Mouse (Mus musculus): Measurements from ENCODE around the gene Irf8. TPM values are rescaled to one million over a fixed set of nuclear protein-coding genes. Genes with fewer than 3 reads are reported as not detected.
"Not testable (repeated sequence)": the region's sequence is repeated elsewhere in the genome, so short reads cannot be mapped to it uniquely, and the experiment has no call there.

The Irf8 gene
- polyA plus RNA-seq, 1 experiment, result 0.12 TPM

DNA sequence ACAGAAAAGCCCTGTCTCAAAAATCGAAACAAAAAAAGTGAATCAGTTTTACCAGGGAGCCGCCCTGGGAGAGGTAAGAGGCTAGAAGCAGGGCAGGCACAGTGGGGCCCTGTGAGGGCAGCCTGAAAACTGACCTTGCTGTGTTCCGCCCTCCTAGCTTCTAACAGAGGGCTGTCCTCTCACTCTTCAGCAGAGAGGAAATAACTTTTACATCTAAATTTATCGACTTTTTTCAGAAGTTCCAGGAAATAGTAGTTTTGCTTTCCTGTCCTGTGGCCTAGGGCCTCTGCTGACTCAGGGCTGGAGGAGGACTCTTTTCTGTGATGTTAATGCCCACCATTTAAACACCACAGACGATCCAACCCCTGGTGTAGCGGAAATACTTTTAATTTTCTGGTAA, 21.0 kb upstream of the Irf8 start:
- no peak overlapping the region for H3K4me3 ChIP-seq (replicated peaks)
- no peaks in the 10 kb centered on the region for H3K36me3 ChIP-seq (ENCODE audit: control insufficient read depth)
- H3K27me3 ChIP-seq (ENCODE audit: control insufficient read depth), result no peaks in the 10 kb centered on the region
- TF ChIP-seq TAL1 (IDR thresholded peaks at IDR 0.05; ENCODE audit: low read length) (no peak), GATA1 (IDR thresholded peaks at IDR 0.05; ENCODE audit: low read length) (no peak)
- no peaks in the 10 kb centered on the region for H3K9me3 ChIP-seq (ENCODE audit: control insufficient read depth, low read length)
- no peaks in the 10 kb centered on the region for H3K4me1 ChIP-seq (ENCODE audit: control insufficient read depth)

DNA sequence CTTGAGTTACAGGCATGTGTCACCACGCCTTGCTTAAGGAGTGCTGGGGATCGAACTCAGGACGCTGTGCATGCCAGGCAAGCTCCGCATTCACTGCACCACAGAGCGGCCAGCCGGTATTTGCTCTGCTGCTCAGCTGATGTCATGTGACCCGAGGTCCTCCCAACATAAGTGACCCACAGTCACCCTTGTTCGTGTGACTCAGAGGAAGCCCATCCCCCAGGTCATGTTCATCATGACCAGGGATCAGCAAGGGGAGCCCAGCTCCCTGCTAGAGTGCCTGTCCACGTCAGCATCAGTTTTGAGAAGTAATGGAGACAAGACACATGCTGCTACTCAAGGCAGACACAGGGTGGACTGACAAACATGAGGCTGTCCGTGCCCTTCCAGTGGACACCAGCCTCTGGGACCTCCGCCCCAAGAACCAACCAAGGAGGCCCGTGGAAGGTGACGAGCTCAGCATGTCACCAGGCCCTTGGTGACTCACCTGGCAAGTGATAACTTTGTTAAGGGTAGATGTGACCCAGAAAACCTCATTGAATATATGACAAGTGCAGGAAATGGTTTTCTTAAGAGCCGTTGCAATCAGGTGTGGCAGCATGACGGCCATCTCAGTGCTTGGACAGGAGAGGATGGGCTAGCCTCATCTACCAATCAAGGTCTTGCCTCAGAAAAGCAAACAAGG, 20.0 kb upstream of the Irf8 start:
- Histone ChIP-seq H3K4me3 (replicated peaks) (no peak overlapping the region), H3K36me3 (ENCODE audit: control insufficient read depth) (no peaks in the 10 kb centered on the region), H3K4me1 (ENCODE audit: control insufficient read depth) (no peaks in the 10 kb centered on the region), H3K27me3 (ENCODE audit: control insufficient read depth) (no peaks in the 10 kb centered on the region), H3K9me3 (ENCODE audit: control insufficient read depth, low read length) (no peaks in the 10 kb centered on the region)
- TF ChIP-seq TAL1 (IDR thresholded peaks at IDR 0.05; ENCODE audit: low read length), result no peak
- TF ChIP-seq GATA1 (IDR thresholded peaks at IDR 0.05; ENCODE audit: low read length), result no peak

DNA sequence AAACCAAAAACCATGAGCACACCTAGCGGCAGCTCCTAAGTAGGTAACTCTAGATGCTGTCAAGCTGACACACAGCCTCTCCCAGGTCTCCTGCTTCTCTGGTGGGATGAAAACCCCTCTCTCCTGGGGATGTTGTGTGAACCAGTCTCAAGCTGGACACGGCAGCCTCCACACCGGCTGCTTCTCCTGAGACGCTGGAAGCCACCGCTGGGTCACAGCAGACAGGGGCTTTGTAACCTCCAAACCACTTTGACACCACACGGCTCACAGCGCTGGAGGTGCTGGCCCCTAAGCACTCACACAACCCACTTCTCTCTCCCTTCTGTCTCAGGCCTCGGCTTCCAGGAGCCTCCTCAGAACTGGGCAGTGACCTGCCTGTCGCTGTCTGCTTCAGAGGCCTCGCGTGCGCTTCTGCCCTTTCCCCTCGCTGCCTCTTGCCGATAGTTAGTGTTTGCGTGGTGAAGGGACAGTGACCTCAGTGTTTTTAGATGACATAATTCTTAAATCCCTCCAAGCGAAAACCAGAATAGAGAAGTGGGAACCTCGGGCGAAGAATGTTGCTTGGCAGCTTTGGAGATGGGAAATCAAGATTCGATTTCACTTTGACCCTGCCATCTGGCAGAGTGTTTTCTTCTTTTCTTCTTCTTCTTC, 16.4 kb upstream of the Irf8 start:
- Histone ChIP-seq H3K4me3 (replicated peaks) (no peak overlapping the region), H3K4me1 (ENCODE audit: control insufficient read depth) (no peaks in the 10 kb centered on the region)

DNA sequence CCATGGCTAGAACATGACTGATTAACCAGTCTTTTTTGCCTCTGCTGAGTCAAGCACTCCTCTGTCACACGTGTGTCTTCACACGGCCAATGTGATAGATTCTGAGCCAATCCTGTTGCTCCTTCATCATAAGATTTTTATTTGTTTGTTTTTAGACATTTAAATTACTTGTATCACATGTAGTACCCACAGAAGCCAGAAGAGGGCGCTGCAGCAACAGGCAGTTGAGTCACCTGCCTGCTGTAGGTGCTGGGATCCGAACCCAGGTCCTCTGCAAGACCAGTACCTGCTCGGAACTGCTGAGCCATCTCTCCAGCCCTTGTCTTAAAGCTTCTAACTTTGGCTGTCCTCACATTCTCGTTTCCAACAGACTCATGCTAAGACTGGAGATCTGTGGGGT, 13.1 kb upstream of the Irf8 start:
- TF ChIP-seq TAL1 (IDR thresholded peaks at IDR 0.05; ENCODE audit: low read length) (no peak), GATA1 (IDR thresholded peaks at IDR 0.05; ENCODE audit: low read length) (no peak)
- H3K4me1 ChIP-seq (ENCODE audit: control insufficient read depth), result no peaks in the 10 kb centered on the region

More for the DNA sequence above, 16.4 kb upstream of the Irf8 start:
- Histone ChIP-seq H3K36me3 (ENCODE audit: control insufficient read depth) (no peaks in the 10 kb centered on the region), H3K9me3 (ENCODE audit: control insufficient read depth, low read length) (peaks cover 4% of the 10 kb centered on the region; the same call in 1 of the 2 replicates), H3K27me3 (ENCODE audit: control insufficient read depth) (no peaks in the 10 kb centered on the region)
- TF ChIP-seq GATA1 (IDR thresholded peaks at IDR 0.05; ENCODE audit: low read length), result no peak
- no peak for TF ChIP-seq TAL1 (IDR thresholded peaks at IDR 0.05; ENCODE audit: low read length)

DNA sequence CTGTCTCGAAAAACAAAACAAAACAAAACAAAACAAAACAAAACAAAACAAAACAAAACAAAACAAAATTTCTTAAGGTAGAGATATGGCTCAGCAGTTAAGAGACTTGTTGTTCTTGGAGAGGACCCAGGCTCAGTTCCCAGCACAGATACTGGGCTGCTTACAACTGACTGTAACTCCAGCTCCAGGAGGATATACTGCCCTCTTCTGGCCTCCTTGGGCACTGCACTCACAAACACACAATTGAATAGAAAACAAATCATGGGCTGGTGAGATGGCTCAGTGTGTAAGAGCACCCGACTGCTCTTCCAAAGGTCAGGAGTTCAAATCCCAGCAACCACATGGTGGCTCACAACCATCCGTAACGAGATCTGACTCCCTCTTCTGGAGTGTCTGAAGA, 12.1 kb upstream of the Irf8 start:
- H3K9me3 ChIP-seq (ENCODE audit: control insufficient read depth, low read length); H3K4me3 ChIP-seq (replicated peaks): not testable (repeated sequence)

More for the DNA sequence above, 13.1 kb upstream of the Irf8 start:
- Histone ChIP-seq H3K36me3 (ENCODE audit: control insufficient read depth) (no peaks in the 10 kb centered on the region), H3K27me3 (ENCODE audit: control insufficient read depth) (no peaks in the 10 kb centered on the region), H3K9me3 (ENCODE audit: control insufficient read depth, low read length) (peaks cover 4% of the 10 kb centered on the region; the same call in 1 of the 2 replicates), H3K4me3 (replicated peaks) (no peak overlapping the region)

DNA sequence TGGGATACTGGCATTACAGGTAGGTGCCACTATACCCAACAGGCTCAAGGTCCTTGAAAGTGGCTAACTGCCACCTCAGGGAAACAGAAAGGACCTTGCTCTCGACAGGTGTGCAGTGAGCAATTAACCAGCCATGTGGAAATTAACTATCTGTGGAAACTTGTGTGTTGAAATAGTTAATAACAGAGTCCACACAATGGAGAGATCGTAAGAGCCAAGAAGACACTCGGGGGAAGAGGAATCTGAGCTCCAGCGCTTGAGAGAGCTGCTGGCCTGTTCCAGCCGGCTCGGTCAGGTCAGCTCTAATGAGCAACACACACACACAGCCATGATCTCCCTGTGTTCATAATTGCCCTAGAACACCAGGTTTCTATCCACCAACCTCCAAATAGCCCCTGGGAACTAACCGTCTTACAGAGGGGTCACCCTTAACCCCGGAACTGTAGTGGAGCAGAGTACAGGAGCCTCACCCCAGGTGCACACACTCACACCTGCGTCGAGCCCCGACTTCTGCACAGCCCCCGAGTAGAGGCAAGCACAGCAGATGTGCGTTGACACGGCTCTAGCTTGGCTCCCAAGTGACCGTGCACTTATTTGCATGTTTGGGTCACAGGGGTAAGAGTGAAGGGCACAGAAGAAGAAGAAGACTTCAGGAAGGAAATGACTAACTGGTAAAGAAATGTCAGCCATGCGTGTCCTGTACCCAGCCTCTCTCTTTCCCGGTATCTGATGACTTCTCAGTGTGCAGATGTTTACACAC, 11.2 kb upstream of the Irf8 start:
- H3K27me3 ChIP-seq (ENCODE audit: control insufficient read depth), result no peaks in the 10 kb centered on the region
- H3K9me3 ChIP-seq (ENCODE audit: control insufficient read depth, low read length), result peaks cover 4% of the 10 kb centered on the region; the same call in 1 of the 2 replicates
- no peaks in the 10 kb centered on the region for H3K4me1 ChIP-seq (ENCODE audit: control insufficient read depth)
- H3K36me3 ChIP-seq (ENCODE audit: control insufficient read depth), result no peaks in the 10 kb centered on the region
- no peak overlapping the region for H3K4me3 ChIP-seq (replicated peaks)
- TF ChIP-seq GATA1 (IDR thresholded peaks at IDR 0.05; ENCODE audit: low read length), result no peak
- TF ChIP-seq TAL1 (IDR thresholded peaks at IDR 0.05; ENCODE audit: low read length), result no peak

More for the DNA sequence above, 12.1 kb upstream of the Irf8 start:
- H3K27me3 ChIP-seq (ENCODE audit: control insufficient read depth); H3K36me3 ChIP-seq (ENCODE audit: control insufficient read depth); H3K4me1 ChIP-seq (ENCODE audit: control insufficient read depth): not testable (repeated sequence)

DNA sequence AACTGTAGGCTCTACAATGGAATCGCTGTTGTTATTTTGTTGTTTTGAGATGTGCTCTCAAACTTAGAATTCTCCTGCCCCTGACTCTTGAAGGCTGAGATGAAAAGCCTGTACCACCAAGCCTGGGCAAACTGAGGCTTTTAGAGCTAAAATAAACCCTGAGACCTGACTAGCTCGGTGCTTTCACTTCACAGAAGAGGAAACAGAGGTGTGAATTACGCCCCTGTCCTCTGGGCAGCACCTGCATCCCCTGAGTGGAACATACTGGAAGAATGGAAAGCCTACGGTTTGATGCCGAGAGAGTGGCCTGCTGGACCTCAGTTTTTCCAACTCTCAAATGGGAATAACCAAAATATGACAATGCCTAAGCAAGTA, 10.6 kb upstream of the Irf8 start:
- Histone ChIP-seq H3K9me3 (ENCODE audit: control insufficient read depth, low read length) (peaks cover 4% of the 10 kb centered on the region; the same call in 1 of the 2 replicates), H3K4me3 (replicated peaks) (no peak overlapping the region)
- TF ChIP-seq GATA1 (IDR thresholded peaks at IDR 0.05; ENCODE audit: low read length) (no peak), TAL1 (IDR thresholded peaks at IDR 0.05; ENCODE audit: low read length) (no peak)

DNA sequence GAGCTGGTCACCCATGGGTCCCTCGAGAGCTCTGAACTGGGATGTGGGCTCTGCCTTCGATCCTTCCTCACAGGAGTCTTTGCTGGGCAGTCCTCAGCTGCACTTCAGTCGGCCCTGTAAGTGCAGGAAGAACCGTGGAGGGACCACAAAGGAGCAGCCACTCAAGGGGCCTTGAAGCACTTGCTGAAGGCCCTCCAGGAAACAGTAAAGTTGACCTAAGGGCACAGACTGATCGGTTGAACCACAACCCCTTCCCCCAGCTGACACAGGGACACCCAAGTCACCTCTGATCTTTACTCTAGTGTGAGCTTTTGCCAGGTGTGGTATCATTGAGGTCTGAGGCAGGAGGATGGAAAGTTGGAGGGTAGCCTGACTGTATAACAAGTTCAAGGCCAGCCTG, 10.1 kb upstream of the Irf8 start:
- H3K36me3 ChIP-seq (ENCODE audit: control insufficient read depth), result no peaks in the 10 kb centered on the region
- H3K9me3 ChIP-seq (ENCODE audit: control insufficient read depth, low read length), result peaks cover 4% of the 10 kb centered on the region; the same call in 1 of the 2 replicates
- H3K27me3 ChIP-seq (ENCODE audit: control insufficient read depth), result no peaks in the 10 kb centered on the region
- no peak overlapping the region for H3K4me3 ChIP-seq (replicated peaks)
- TF ChIP-seq GATA1 (IDR thresholded peaks at IDR 0.05; ENCODE audit: low read length), result no peak
- TF ChIP-seq TAL1 (IDR thresholded peaks at IDR 0.05; ENCODE audit: low read length), result no peak
- no peaks in the 10 kb centered on the region for H3K4me1 ChIP-seq (ENCODE audit: control insufficient read depth)

More for the DNA sequence above, 10.6 kb upstream of the Irf8 start:
- Histone ChIP-seq H3K4me1 (ENCODE audit: control insufficient read depth) (no peaks in the 10 kb centered on the region), H3K36me3 (ENCODE audit: control insufficient read depth) (no peaks in the 10 kb centered on the region), H3K27me3 (ENCODE audit: control insufficient read depth) (no peaks in the 10 kb centered on the region)

DNA sequence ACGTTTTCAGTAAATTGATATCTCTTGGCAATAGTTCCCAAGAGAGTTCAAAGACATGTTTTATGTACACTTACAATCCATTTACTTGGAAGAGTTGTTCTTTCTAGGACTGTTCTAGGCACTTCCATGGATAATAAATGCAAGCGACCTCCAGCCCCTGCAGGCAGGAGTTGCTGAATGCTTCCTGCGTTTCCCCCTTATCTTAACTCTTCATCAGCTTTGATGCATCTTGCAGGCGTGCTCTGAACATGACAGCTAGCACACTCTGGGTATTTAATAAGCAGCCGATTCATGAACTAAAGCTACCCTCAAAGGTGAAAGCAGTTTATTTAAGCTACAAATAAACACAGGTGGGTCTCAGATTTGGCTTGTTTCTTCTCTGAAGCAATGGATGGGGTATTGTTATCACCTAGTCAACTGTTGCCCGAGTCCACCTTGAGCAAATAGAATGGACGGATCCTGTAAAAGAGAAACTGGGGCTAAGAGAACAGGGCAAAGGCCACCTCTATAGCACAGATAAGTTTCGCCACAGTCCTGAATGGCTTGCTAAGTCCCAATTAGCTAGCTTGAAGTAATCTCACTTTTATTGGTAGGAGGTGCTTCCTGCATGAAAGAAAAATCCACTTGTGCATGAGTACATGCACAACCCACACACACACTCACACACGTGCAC, 7.5 kb upstream of the Irf8 start:
- H3K36me3 ChIP-seq (ENCODE audit: control insufficient read depth), result no peaks in the 10 kb centered on the region
- TF ChIP-seq GATA1 (IDR thresholded peaks at IDR 0.05; ENCODE audit: low read length), result no peak
- no peak for TF ChIP-seq TAL1 (IDR thresholded peaks at IDR 0.05; ENCODE audit: low read length)
- H3K27me3 ChIP-seq (ENCODE audit: control insufficient read depth), result no peaks in the 10 kb centered on the region

More for the DNA sequence above, 7.5 kb upstream of the Irf8 start:
- Histone ChIP-seq H3K4me1 (ENCODE audit: control insufficient read depth) (no peaks in the 10 kb centered on the region), H3K9me3 (ENCODE audit: control insufficient read depth, low read length) (0 out of 2 replicates have a peak, but pooled peaks cover 2% of the 10 kb centered on the region), H3K4me3 (replicated peaks) (no peak overlapping the region)
